Mouse (Mus musculus) lung, postnatal 10 days (tissue): ENCODE measurements around the gene Nat10.

Experiments used
- DNase-seq: peaks from one replicate; pipeline ENCODE4 v3.0.0; 2021

The Nat10 gene

DNA sequence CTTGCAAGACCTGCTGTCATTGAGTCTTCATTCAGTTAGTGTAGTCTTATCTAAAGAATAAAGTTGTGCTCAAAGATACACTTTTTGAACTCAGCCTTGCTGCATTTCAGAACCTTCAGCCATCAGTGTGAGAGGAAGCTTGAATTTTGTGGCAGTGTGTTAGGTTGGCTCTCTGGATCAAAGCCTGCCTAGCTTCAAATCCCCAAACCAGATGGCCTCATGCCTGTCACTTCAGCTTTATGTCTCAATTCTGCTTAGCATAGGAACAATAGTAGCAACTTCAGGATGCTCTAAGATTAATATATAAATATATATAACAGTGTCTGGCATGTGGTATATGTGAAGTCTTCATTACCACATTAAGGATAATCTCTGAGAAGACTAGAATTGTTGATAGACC lies 73.2 kb downstream of the Nat10 start:
- DNase-seq: no peak

DNA sequence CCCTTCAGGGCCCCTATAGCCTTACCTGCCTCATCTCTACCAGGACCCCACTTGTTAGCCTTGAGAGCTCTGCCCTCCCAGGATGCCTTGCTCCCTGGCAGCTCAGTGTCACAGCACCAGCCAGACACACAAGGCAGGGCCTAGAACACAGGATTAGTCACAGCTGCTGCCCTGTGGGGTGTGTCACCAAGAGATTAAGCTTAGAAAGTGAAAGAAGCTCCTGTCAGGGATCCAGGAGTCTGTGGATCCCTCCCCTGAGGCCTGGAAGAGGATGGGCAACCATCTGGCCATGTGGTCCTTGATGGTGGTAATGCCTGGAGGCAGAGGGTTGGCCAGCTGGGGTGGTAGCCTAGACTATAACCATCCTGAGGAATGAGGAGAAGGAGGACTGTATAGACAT lies 73.9 kb downstream of the Nat10 start:
- no peak for DNase-seq

DNA sequence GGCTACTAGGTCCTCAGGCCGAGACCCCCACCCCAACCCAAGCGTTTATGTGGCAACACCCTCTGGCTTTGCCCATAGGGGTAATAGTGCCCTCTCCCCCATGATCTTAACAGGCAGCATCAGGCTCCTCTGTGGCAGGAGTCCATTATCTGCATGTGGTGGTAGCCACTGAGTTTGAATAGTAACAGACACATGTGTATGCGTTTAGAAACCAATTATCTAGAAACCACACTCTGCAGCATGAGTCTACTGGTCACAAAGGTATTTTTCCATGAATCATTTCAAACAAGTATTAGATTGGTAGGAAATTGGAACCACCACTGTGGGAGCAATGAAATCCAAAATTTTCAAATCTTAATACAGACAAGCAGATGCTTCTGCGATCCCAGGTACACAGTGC lies 75.5 kb downstream of the Nat10 start:
- DNase-seq: no peak

DNA sequence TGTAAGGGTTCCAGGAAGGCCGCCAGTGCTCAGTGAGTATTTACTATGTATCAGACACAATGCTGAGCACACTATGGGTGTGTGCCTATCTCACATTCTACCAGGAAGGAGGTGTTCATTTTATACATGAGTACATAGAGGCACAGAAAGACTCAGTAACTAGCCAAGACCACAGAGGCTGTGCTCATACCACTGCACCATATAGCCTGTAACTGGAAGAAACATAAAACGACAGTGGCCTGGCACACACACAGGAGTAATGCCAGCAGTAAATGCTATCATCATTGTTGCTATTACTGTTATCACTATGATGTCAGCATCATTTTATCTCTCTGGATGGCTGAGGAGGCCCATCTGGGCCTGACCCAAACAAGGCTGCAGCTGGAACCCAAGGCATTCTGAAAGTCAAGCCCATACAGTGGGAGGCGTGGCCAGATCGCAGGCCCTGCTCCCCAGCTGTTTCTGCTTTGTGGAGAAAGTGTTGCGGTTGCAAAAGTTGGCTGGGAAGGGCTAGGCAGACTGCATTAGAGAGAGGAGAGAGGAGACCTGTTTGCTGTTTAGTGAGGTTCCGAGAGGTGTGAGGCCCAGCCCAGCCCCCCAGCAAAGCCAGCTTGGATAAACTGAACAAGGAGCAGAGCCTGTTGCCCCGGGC lies 76.0 kb downstream of the Nat10 start:
- peak; percentile 71 for DNase-seq

DNA sequence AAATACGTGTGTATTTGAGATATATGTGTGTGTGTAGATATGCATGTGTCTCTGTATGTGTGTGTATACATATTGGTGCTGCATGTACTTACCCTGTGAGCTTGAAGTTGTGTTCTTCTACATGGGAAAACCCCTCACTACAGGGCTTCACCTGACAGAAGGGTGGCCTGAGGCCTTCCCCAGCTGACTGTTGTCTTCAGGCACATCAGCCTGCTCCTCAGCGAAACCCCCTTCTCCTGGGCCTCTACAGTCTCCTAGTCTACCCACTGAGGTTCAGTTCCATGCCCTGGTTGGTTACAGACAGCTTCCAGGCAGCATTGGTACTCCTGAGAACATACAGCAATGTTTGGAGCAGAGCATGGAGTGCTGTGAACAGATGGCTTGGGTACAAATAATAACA lies 76.6 kb downstream of the Nat10 start:
- no peak for DNase-seq

GRCm38 (mm10) chr2:103682927-103683442 lies 78.1 kb downstream of the Nat10 start:
- DNase-seq: peak; percentile 36

GRCm38 (mm10) chr2:103682261-103682722 lies 78.8 kb downstream of the Nat10 start:
- DNase-seq: peak; percentile 28

GRCm38 (mm10) chr2:103681149-103681548 lies 79.9 kb downstream of the Nat10 start:
- DNase-seq: no peak

GRCm38 (mm10) chr2:103680364-103681110 lies 80.5 kb downstream of the Nat10 start:
- no peak for DNase-seq

DNA sequence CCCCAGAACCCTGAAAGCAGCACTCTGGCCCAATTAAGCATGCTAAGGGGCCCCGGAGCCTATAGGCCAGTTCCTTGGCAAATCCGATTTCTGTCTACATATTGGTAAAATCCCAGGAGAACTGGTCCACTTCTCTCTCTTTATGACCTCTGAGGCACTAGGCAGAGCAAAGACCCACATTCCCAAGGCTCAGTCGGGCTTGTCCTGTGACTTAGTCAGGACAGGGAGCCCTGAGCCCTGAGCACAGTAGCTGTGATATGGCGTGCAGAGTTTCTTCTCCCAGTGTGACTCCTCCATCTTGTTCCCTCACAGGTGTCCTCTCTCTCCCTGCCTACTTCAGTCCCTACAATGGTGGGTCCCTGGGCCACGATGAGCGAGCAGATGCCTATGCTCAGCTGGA lies 82.6 kb downstream of the Nat10 start:
- no peak for DNase-seq

DNA sequence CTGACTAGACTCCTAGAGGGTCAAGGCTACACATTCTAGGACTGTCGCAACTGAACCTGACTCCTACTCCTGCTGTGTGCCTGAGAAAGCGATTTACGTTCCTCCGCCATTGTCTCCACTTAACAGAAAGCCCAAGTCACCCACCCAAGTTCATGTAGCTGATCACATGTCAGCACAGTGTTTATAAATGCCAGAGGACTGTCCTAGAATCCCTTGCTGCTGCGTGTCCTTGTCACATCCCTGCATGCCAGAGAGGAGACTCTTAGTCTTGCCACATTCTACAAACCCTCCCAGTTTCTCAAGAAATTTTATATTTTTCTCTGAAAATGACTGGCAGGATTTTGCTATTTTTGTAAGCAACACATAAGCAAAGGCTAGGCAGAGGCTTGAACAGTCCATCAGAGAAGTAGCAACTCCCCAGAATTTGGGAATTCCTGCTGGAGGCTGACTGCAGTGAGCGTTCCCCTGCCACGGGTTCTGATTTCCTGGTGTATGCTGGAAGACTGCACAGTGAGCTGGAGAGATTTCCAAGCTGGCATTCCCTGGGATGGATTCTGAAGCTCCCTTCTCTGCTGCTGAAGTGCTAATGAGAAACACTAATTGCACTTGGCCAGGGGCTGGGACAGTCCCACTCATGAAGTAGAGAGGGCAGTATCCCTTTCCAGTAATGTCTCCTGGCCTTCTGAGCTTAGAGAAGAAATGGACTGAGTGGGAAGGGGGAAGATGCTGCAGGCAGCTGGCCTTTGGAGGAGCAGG lies 83.3 kb downstream of the Nat10 start:
- peak; percentile 11 for DNase-seq

- DNase-seq: no peak
Measured at GRCm38 (mm10) chr2:103676808-103677207, 84.3 kb downstream of the Nat10 start.

DNA sequence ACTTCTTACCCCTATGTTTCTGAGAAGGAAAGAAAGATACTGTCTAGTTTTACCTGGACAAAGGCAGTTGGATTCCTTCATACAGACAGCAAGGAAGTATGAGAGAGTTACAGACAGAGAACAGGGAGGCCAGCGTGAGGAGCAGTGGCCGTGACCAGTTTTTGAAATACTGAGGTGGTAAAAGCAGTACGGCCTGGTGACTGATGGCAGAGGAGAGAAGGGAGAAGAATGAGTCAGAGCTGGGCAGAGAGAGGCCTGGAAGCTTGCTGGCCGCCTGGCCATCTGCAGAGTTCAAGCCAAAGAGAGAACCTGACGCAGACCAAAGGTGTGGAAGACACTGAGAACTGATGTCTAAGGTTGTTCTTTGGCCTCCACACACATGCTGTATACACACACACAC lies 85.7 kb downstream of the Nat10 start:
- DNase-seq: no peak

- DNase-seq: no peak
Measured at GRCm38 (mm10) chr2:103673609-103674008, 87.5 kb downstream of the Nat10 start.

- DNase-seq: no peak
Measured at GRCm38 (mm10) chr2:103672573-103673119, 88.4 kb downstream of the Nat10 start.
